Mouse (Mus musculus): ENCODE results near the gene Ankk1. TPM values are rescaled to one million over a fixed set of nuclear protein-coding genes. Genes with fewer than 3 reads are reported as not detected.

The Ankk1 gene
- polyA plus RNA-seq (2015; fragmentation: Nextera tagmentation; extraction: Ambion mirVana) = not detected in 2 replicates

DNA sequence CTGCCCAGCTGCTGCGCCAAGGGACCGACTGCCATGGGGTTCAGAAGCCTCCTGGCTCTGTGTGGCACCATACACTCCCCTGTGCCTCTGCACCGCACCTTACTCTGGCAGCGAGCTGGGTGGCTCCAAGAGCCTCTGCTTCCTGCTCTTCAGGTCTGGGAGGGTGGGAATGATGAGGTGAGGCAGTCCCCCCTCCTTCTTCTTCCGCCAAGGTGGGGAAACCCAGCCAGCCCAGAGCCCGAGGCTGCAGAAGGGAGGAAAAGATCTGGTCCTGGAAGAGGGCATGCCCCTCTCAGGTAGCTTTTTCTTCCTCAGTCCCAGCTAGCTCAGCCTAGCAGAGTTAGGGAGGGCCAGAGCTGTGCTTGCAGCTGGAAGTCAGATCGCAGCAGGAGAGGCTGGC is at the start of gene Ankk1:
Gene Ankk1, minus strand, starts transcription at position 101 of the 400 bp plus-strand sequence.
- WGBS = 62% methylated on average over 7 of the region's 7 CpGs
- Histone ChIP-seq H3K27ac (no peak within 1 kb of the TSS), H3K9ac (no peak within 1 kb of the TSS), H3K4me1 (peaks cover 2% of the 10 kb centered on the region; the same call in 1 of the 2 replicates), H3K36me3 (no peaks in the 10 kb centered on the region), H3K9me3 (no peaks in the 10 kb centered on the region), H3K4me2 (no peak within 1 kb of the TSS), H3K4me3 (no peak within 1 kb of the TSS), H3K27me3 (no peaks in the 10 kb centered on the region)
- ATAC-seq (ENCODE audit: insufficient number of reproducible peaks, insufficient read depth, low FRiP score, low TSS enrichment, low read depth) = no peak

GRCm38 (mm10) chr9:49472126-49472525 is 45.3 kb upstream of the Ankk1 start:
- Histone ChIP-seq H3K36me3 (no peaks in the 10 kb centered on the region), H3K4me3 (no peak overlapping the region), H3K9me3 (no peaks in the 10 kb centered on the region), H3K9ac (no peak overlapping the region), H3K4me1 (no peaks in the 10 kb centered on the region), H3K4me2 (no peak overlapping the region), H3K27ac (no peak overlapping the region), H3K27me3 (no peaks in the 10 kb centered on the region)
- no peak for ATAC-seq (ENCODE audit: insufficient number of reproducible peaks, insufficient read depth, low FRiP score, low TSS enrichment, low read depth)
- 64% methylated on average over 11 of the region's 11 CpGs for WGBS

GRCm38 (mm10) chr9:49470946-49471345 is 44.1 kb upstream of the Ankk1 start:
- Histone ChIP-seq H3K36me3 (no peaks in the 10 kb centered on the region), H3K27me3 (no peaks in the 10 kb centered on the region), H3K9me3 (no peaks in the 10 kb centered on the region), H3K4me3 (no peak overlapping the region), H3K27ac (no peak overlapping the region), H3K4me1 (no peaks in the 10 kb centered on the region), H3K4me2 (no peak overlapping the region), H3K9ac (no peak overlapping the region)
- WGBS = 89% methylated on average over 6 of the region's 6 CpGs
- no peak for ATAC-seq (ENCODE audit: insufficient number of reproducible peaks, insufficient read depth, low FRiP score, low TSS enrichment, low read depth)

GRCm38 (mm10) chr9:49470006-49470405 is 43.2 kb upstream of the Ankk1 start:
- no peak overlapping the region for H3K4me2 ChIP-seq
- no peak overlapping the region for H3K4me3 ChIP-seq
- no peaks in the 10 kb centered on the region for H3K27me3 ChIP-seq
- no peaks in the 10 kb centered on the region for H3K9me3 ChIP-seq
- ATAC-seq (ENCODE audit: insufficient number of reproducible peaks, insufficient read depth, low FRiP score, low TSS enrichment, low read depth) = no peak
- no peaks in the 10 kb centered on the region for H3K4me1 ChIP-seq
- H3K27ac ChIP-seq = no peak overlapping the region
- WGBS = 92% methylated on average over 19 of the region's 19 CpGs
- H3K9ac ChIP-seq = no peak overlapping the region
- H3K36me3 ChIP-seq = no peaks in the 10 kb centered on the region

- Histone ChIP-seq H3K4me1 (no peaks in the 10 kb centered on the region), H3K4me3 (no peak overlapping the region), H3K9me3 (no peaks in the 10 kb centered on the region), H3K36me3 (no peaks in the 10 kb centered on the region), H3K9ac (no peak overlapping the region), H3K4me2 (no peak overlapping the region), H3K27ac (no peak overlapping the region), H3K27me3 (no peaks in the 10 kb centered on the region)
- 80% methylated on average over 3 of the region's 3 CpGs for WGBS
- ATAC-seq (ENCODE audit: insufficient number of reproducible peaks, insufficient read depth, low FRiP score, low TSS enrichment, low read depth) = no peak
Observed at GRCm38 (mm10) chr9:49456136-49456535, 29.3 kb upstream of the Ankk1 start.

DNA sequence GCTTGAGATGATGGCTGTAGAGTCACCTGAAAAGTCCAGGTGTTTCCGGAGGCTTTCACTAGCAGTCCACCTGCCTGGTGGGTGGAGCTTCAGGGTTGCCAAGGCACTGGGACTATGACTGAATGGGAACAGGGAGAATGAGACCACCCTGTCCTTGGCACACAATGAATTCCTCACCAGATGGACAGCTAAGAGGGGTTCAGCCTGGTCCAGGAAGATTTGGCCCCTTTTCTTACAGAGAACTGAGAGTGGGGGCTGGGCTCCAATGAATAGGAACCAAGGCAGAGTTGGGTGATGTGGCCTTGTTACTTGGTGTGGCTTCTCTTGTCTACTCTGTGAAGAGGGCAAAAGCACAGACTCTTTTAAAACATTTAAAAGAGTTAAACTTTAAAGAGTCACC is 25.6 kb upstream of the Ankk1 start:
- H3K4me3 ChIP-seq = no peak overlapping the region
- no peak overlapping the region for H3K27ac ChIP-seq
- ATAC-seq (ENCODE audit: insufficient number of reproducible peaks, insufficient read depth, low FRiP score, low TSS enrichment, low read depth) = no peak
- H3K27me3 ChIP-seq = no peaks in the 10 kb centered on the region
- H3K9ac ChIP-seq = no peak overlapping the region
- 97% methylated on average over 1 of the region's 1 CpGs for WGBS
- no peaks in the 10 kb centered on the region for H3K36me3 ChIP-seq
- no peaks in the 10 kb centered on the region for H3K4me1 ChIP-seq
- H3K4me2 ChIP-seq = no peak overlapping the region
- no peaks in the 10 kb centered on the region for H3K9me3 ChIP-seq

DNA sequence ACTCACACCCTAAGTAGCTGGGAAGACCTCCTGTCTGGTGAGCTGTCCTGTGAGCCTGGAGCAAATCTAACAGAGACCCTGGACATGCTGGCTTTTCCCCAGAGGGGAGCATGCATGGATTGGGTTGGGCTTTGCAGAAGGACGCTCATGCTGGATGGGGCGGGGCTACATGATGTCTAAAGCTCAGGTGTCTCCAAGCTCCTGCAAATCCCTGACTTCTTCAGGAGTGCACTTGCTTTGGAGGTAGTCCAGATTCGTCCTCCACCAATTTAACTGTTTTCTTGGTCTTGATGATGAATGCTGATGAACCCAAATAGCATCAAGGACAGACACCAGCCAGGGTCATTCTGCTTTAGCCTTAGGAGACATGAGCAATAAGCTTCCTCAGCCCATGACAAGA is 23.7 kb upstream of the Ankk1 start:
- no peaks in the 10 kb centered on the region for H3K4me1 ChIP-seq
- H3K9ac ChIP-seq = no peak overlapping the region
- no peaks in the 10 kb centered on the region for H3K36me3 ChIP-seq
- no peak for ATAC-seq (ENCODE audit: insufficient number of reproducible peaks, insufficient read depth, low FRiP score, low TSS enrichment, low read depth)
- no peak overlapping the region for H3K4me3 ChIP-seq
- H3K4me2 ChIP-seq = no peak overlapping the region
- no peaks in the 10 kb centered on the region for H3K9me3 ChIP-seq
- 69% methylated on average over 3 of the region's 3 CpGs for whole genome bisulfite sequencing
- H3K27ac ChIP-seq = no peak overlapping the region
- no peaks in the 10 kb centered on the region for H3K27me3 ChIP-seq

DNA sequence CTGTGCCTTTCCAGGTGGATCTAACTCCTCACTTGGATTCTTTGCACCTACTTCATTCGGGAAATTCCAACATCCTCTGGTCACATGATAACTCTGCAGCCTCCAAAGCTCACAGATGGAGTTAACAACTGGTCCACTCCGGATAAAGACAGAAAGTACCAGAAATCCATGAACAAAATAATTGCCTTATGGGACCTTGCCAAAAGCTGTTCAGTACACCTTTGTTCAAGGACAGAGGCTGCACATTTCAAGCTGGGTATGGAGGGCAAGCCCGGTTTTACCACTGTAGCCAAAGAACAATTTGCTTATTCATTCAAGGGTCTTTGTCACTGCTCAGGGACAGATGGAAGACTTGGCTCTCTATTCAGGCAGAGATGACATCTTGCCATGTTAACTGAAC is 15.8 kb upstream of the Ankk1 start:
- Histone ChIP-seq H3K27ac (no peak overlapping the region), H3K4me1 (peaks cover 5% of the 10 kb centered on the region; the same call in 1 of the 2 replicates), H3K4me2 (no peak overlapping the region), H3K27me3 (no peaks in the 10 kb centered on the region), H3K36me3 (no peaks in the 10 kb centered on the region), H3K4me3 (no peak overlapping the region), H3K9ac (no peak overlapping the region), H3K9me3 (no peaks in the 10 kb centered on the region)
- WGBS = 75% methylated on average over 3 of the region's 3 CpGs
- no peak for ATAC-seq (ENCODE audit: insufficient number of reproducible peaks, insufficient read depth, low FRiP score, low TSS enrichment, low read depth)

GRCm38 (mm10) chr9:49427478-49427877 is 657 bp upstream of the Ankk1 start:
- ATAC-seq (ENCODE audit: insufficient number of reproducible peaks, insufficient read depth, low FRiP score, low TSS enrichment, low read depth) = no peak
- Histone ChIP-seq H3K4me2 (no peak overlapping the region), H3K9ac (no peak overlapping the region), H3K4me1 (peaks cover 2% of the 10 kb centered on the region; the same call in 1 of the 2 replicates), H3K4me3 (no peak overlapping the region), H3K27me3 (no peaks in the 10 kb centered on the region), H3K36me3 (no peaks in the 10 kb centered on the region), H3K27ac (no peak overlapping the region), H3K9me3 (no peaks in the 10 kb centered on the region)
- 60% methylated on average over 5 of the region's 5 CpGs for WGBS

GRCm38 (mm10) chr9:49425585-49425984 is 1.2 kb downstream of the Ankk1 start:
- H3K4me3 ChIP-seq = no peak overlapping the region
- H3K36me3 ChIP-seq = no peaks in the 10 kb centered on the region
- no peak for ATAC-seq (ENCODE audit: insufficient number of reproducible peaks, insufficient read depth, low FRiP score, low TSS enrichment, low read depth)
- no peaks in the 10 kb centered on the region for H3K9me3 ChIP-seq
- WGBS = 60% methylated on average over 1 of the region's 1 CpGs
- H3K27ac ChIP-seq = no peak overlapping the region
- H3K4me1 ChIP-seq = peaks cover 2% of the 10 kb centered on the region; the same call in 1 of the 2 replicates
- H3K4me2 ChIP-seq = no peak overlapping the region
- H3K9ac ChIP-seq = no peak overlapping the region
- H3K27me3 ChIP-seq = no peaks in the 10 kb centered on the region

DNA sequence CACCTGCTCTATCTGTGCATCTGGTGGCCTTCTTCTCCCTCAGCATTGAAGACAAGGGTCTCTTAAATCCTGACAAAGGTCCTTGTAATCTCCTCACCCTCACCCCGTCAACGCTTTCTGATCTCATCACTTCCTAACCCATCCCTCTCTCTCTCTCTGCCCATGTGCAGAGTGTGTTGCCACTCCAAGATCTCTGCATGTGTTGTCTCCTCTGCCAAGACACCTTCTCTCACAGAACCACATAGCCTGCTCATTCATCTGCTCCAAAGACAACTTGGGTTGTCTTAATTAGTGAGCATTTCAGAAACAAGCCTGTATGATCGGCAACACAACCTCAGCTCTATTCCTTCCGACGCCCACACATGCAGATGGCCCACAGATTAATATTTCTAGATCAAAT is 3.0 kb downstream of the Ankk1 start:
- Histone ChIP-seq H3K4me3 (no peak overlapping the region), H3K27me3 (no peaks in the 10 kb centered on the region), H3K4me1 (peaks cover 2% of the 10 kb centered on the region; the same call in 1 of the 2 replicates), H3K27ac (no peak overlapping the region), H3K9ac (no peak overlapping the region), H3K36me3 (no peaks in the 10 kb centered on the region), H3K4me2 (no peak overlapping the region), H3K9me3 (no peaks in the 10 kb centered on the region)
- 86% methylated on average over 5 of the region's 5 CpGs for WGBS
- no peak for ATAC-seq (ENCODE audit: insufficient number of reproducible peaks, insufficient read depth, low FRiP score, low TSS enrichment, low read depth)

DNA sequence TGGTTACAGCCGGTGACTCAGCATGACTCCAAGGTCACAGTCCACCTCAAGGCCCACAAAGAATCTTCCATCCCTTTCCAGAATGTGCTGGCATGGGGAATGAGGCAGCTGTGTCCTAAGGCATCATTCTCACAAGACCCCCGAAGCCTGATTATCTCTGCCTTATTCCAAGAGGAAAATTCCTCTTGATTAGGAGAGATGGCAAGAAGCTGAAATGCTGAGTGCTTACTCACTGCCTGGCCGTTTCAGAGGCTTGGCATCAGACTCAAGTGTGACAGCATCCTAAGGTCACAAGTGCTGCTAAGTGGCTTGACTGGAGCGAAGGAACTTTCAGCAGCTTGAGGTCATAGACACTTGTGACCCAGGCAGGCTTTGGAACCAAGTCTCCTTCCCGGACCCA is 16.2 kb downstream of the Ankk1 start:
- H3K9ac ChIP-seq = no peak overlapping the region
- H3K4me1 ChIP-seq = no peaks in the 10 kb centered on the region
- H3K4me2 ChIP-seq = no peak overlapping the region
- WGBS = 76% methylated on average over 5 of the region's 5 CpGs
- H3K9me3 ChIP-seq = no peaks in the 10 kb centered on the region
- H3K36me3 ChIP-seq = no peaks in the 10 kb centered on the region
- ATAC-seq (ENCODE audit: insufficient number of reproducible peaks, insufficient read depth, low FRiP score, low TSS enrichment, low read depth) = no peak
- no peaks in the 10 kb centered on the region for H3K27me3 ChIP-seq
- no peak overlapping the region for H3K4me3 ChIP-seq
- no peak overlapping the region for H3K27ac ChIP-seq

DNA sequence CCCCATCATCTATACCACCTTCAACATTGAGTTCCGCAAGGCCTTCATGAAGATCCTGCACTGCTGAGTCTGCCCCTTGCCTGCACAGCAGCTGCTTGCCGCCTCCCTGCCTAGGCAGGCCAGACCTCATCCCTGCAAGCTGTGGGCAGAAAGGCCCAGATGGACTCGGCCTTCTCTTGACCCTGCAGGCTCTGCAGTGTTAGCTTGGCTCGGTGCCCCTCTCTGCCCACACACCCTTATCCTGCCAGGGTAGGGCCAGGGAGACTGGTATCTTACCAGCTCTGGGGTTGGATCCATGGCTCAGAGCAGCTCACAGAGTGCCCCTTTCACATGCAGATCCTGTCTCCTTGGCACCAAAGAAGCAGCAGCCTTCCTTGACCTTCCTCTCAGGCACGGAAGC is 19.8 kb downstream of the Ankk1 start:
- Histone ChIP-seq H3K27ac (no peak overlapping the region), H3K4me3 (no peak overlapping the region), H3K27me3 (no peaks in the 10 kb centered on the region), H3K9me3 (no peaks in the 10 kb centered on the region), H3K9ac (no peak overlapping the region), H3K36me3 (no peaks in the 10 kb centered on the region), H3K4me2 (no peak overlapping the region), H3K4me1 (no peaks in the 10 kb centered on the region)
- 85% methylated on average over 5 of the region's 5 CpGs for WGBS
- no peak for ATAC-seq (ENCODE audit: insufficient number of reproducible peaks, insufficient read depth, low FRiP score, low TSS enrichment, low read depth)
